Mouse (Mus musculus) kidney, embryonic 15.5 days (tissue): ENCODE measurements around the gene a. TPM values are rescaled to one million over a fixed set of nuclear protein-coding genes. Genes with fewer than 3 reads are reported as not detected.
"Not testable (repeated sequence)": the region's sequence is repeated elsewhere in the genome, so short reads cannot be mapped to it uniquely, and the experiment has no call there.

ENCODE experiments used
- ATAC-seq: fragments of 200-750 bp; cut with Nextera tagmentation; replicated peaks from 2 replicates; pipeline ENCODE4 v1.8.0; 2017; ENCODE audit warnings: moderate TSS enrichment; ENCODE audit not compliant: low FRiP score
- H3K27ac ChIP-seq: fragments of 300-500 bp; sonication (generic); 2 replicates; pipeline ENCODE4 v1.5.1; 2015; ENCODE audit warnings: mild to moderate bottlenecking, inconsistent platforms
- H3K27me3 ChIP-seq: fragments of 300-500 bp; sonication (generic); 2 replicates; pipeline ENCODE4 v1.6.1; 2015; ENCODE audit warnings: inconsistent platforms
- H3K36me3 ChIP-seq: fragments of 300-500 bp; sonication (generic); 2 replicates; pipeline ENCODE4 v1.6.1; 2015; ENCODE audit warnings: inconsistent platforms
- H3K4me1 ChIP-seq: fragments of 300-500 bp; sonication (generic); 2 replicates; pipeline ENCODE4 v1.6.1; 2015; ENCODE audit warnings: inconsistent platforms
- H3K4me2 ChIP-seq: fragments of 300-500 bp; sonication (generic); 2 replicates; pipeline ENCODE4 v1.6.1; 2015; ENCODE audit warnings: moderate library complexity, mild to moderate bottlenecking, inconsistent platforms
- H3K4me3 ChIP-seq: fragments of 300-500 bp; sonication (generic); replicated peaks from 2 replicates; pipeline ENCODE4 v1.5.1; 2015; ENCODE audit warnings: mild to moderate bottlenecking, inconsistent platforms
- H3K9ac ChIP-seq: fragments of 300-500 bp; sonication (generic); 2 replicates; pipeline ENCODE4 v1.6.1; 2015; ENCODE audit warnings: mild to moderate bottlenecking, inconsistent platforms
- H3K9me3 ChIP-seq: fragments of 300-500 bp; sonication (generic); replicated peaks from 2 replicates; pipeline ENCODE4 v1.6.1; 2016; ENCODE audit warnings: inconsistent platforms
- WGBS: fragments of 180-500 bp; shearing (Covaris S2); methylation state at CpG from one replicate; pipeline ENCODE4 v1.1.7; 2015; ENCODE audit warnings: mixed read lengths; 5-methylcytosine and 5-hydroxymethylcytosine counted together
- polyA plus RNA-seq: library from polyadenylated mRNA; unstranded; fragments of >200 nt; fragmentation: Nextera tagmentation; extraction: Ambion mirVana; gene quantifications from 2 replicates; pipeline ENCODE4 v1.2.1, GENCODE M21; 2015

The a gene
- polyA plus RNA-seq, 1 experiment from 2014 or later: 0.91 TPM

DNA sequence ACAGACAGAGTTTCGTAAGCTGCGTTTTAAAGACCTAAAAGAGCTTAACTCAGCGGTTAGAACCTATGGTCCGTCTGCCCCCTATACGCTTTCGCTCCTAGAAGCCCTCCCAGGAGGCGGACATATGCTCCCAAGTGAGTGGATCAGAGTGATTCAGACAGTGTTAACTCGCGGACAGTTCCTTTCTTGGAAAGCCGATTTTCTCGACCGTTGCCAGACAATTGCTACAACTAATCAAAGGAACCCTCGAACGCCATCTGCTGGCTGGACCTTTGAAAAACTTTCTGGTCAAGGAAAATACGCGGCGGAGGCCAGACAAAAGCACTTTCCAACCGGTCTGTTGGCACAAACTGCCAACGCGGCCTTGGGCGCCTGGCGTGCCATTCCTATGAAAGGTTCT is 228.5 kb downstream of the a start:
- Histone ChIP-seq H3K27me3 (peaks cover 10% of the 10 kb centered on the region; the same call in 1 of the 2 replicates), H3K4me1 (peaks cover 12% of the 10 kb centered on the region), H3K4me2 (peak overlapping the region; percentile 91), H3K9ac (peak overlapping the region; percentile 51), H3K9me3 (no peaks in the 10 kb centered on the region), H3K4me3 (peak overlapping the region; percentile 53), H3K27ac (peak overlapping the region; percentile 89), H3K36me3 (no peaks in the 10 kb centered on the region)
- peak; percentile 85 for ATAC-seq
- under 1% methylated on average over 22 of the region's 22 CpGs for WGBS

DNA sequence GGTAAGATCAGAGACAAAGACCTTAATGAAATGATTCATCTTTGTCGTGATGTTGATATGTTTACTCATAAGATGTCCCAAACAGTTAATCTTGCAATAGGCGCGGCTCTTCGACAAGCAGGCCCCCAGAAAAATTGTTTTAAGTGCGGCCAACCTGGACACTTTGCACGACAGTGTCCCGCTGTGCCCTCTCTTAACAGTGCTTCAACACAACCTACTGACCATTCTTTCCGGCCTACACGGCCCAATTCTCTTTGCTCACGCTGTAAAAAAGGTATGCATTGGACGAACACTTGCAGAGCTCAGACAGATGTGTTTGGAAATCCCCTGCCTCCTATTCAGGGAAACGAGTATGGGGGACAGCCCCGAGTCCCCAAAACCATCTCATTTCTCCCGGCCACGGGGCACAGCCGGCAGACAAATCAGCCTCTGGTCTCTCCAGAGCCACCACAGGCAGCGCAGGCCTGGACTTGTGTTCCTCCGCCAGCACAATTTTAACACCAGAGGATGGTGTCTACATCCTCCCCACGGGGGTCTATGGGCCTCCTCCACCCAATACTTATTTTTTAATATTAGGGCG is 229.1 kb downstream of the a start:
- H3K9ac ChIP-seq, H3K36me3 ChIP-seq: not testable (repeated sequence)
- peak overlapping the region; percentile 91 for H3K4me2 ChIP-seq

DNA sequence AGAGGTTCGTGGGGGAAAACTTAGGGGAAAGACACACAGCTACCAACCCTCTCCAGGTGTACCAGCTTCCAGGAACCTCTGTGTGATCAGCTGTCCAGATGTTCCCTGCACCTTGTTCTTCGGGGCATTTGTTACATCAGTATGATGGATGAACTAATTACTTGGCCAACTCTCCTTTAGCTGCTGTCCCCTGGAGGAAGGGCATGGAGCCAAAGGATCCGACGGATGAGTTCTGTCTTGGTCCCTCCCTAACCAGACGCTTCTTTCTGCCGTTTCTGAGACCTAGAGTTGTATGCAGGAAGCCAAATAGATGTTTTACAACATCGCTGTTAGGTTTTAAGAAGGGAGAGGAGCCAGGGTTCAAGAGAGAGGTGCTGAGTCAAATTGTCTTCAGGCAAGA is 239.6 kb downstream of the a start:
- H3K4me1 ChIP-seq: peaks cover 3% of the 10 kb centered on the region
- no peak overlapping the region for H3K4me3 ChIP-seq
- H3K4me2 ChIP-seq: no peak overlapping the region
- H3K9ac ChIP-seq: no peak overlapping the region
- no peaks in the 10 kb centered on the region for H3K9me3 ChIP-seq
- H3K27ac ChIP-seq: no peak overlapping the region
- no peaks in the 10 kb centered on the region for H3K36me3 ChIP-seq
- ATAC-seq: no peak
- no peaks in the 10 kb centered on the region for H3K27me3 ChIP-seq
- 57% methylated on average over 7 of the region's 7 CpGs for WGBS

More for the DNA sequence above, 229.1 kb downstream of the a start:
- ATAC-seq, H3K9me3 ChIP-seq, H3K4me3 ChIP-seq, H3K27ac ChIP-seq: not testable (repeated sequence)
- 31% methylated on average over 20 of the region's 20 CpGs for WGBS
- H3K4me1 ChIP-seq: peaks cover 12% of the 10 kb centered on the region
- H3K27me3 ChIP-seq: peaks cover 10% of the 10 kb centered on the region; the same call in 1 of the 2 replicates

DNA sequence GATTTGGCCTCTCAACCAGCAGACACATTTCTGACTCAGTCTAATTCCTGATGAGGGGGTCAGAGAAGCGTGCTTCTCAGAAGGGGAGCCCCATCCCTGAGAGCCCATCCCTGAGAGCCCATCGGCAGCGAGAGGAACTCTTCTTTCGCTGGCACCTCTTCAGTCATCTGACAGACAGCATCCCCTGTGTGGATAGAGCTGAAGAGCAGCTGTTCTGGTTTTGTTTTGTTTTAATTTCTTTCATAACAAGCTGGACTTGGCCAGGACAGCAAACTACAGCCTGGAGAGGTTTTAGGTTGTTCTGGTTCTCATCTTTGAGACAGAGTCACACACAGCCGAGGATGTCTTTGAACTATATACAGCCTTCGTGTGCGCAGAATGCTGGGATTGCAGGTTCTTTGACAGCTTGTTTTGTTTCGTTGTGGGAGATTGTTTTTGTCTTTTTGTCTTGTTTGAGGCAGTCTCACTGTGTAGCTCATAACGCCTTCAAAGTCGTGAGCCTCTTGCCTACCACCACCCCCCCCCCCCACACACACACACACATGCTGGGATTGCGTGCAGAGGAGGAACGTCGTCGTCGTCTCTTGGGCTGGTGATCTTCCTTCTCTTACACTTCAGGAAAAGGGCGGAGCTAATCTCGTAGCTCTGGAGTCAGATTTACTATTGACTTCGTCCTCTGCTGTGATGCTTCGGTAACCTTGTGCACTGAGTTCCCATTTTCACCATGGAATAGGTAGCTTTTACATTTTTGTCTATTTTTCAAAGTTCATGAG is 241.9 kb downstream of the a start:
- no peak for ATAC-seq
- Histone ChIP-seq H3K4me2 (no peak overlapping the region), H3K9me3 (no peaks in the 10 kb centered on the region), H3K9ac (no peak overlapping the region), H3K27ac (no peak overlapping the region), H3K36me3 (no peaks in the 10 kb centered on the region), H3K27me3 (no peaks in the 10 kb centered on the region), H3K4me3 (no peak overlapping the region), H3K4me1 (peaks cover 13% of the 10 kb centered on the region)
- WGBS: 42% methylated on average over 19 of the region's 19 CpGs

DNA sequence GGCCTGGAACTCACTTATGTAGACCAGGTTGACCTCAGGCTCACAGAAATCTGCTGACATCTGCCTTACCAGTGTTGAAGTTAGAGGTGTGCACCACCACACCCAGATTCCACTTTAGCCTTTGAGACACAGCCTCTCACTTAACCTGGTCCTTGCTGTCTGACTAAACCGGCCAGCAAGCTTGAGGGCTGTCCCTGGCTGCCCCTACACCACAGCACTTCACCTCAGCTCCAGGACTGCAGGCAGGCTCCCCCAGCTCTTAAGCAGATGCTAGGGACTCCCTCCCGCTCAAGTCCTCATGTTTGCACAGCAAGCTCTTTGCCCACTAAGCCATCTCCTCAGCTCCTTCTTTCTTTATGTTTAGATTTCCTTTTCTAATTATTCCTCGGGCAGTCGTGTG is 248.8 kb downstream of the a start:
- no peaks in the 10 kb centered on the region for H3K27me3 ChIP-seq
- no peaks in the 10 kb centered on the region for H3K9me3 ChIP-seq
- no peak overlapping the region for H3K4me2 ChIP-seq
- WGBS: 65% methylated on average over 4 of the region's 4 CpGs
- no peak overlapping the region for H3K9ac ChIP-seq
- H3K4me3 ChIP-seq: no peak overlapping the region
- H3K4me1 ChIP-seq: peaks cover 9% of the 10 kb centered on the region; the same call in 1 of the 2 replicates
- H3K27ac ChIP-seq: no peak overlapping the region
- ATAC-seq: no peak
- H3K36me3 ChIP-seq: no peaks in the 10 kb centered on the region

DNA sequence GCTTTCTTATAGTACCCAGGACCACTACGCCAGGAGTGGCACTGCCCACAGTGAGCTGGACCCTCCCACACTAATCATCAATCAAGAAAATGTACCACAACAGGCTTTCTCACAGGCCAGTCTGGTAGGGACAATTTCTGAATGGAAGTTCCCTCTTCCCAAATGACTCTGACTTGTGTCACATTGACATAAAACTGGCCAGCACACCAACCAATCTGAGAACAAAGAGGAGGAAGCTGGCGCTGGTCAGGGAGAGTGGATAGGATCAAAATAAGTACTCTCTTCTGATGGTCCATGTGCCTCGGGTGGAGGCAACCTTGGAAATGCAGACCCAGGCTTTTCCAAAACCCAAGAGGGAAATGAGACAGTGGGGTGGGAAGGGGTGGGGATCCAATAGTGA is 253.3 kb downstream of the a start:
- H3K9me3 ChIP-seq: no peaks in the 10 kb centered on the region
- H3K4me3 ChIP-seq: no peak overlapping the region
- no peaks in the 10 kb centered on the region for H3K4me1 ChIP-seq
- no peak overlapping the region for H3K4me2 ChIP-seq
- H3K36me3 ChIP-seq: no peaks in the 10 kb centered on the region
- H3K27me3 ChIP-seq: 0 out of 2 replicates have a peak, but pooled peaks cover 3% of the 10 kb centered on the region
- 67% methylated on average over 3 of the region's 3 CpGs for WGBS
- ATAC-seq: no peak
- no peak overlapping the region for H3K27ac ChIP-seq
- H3K9ac ChIP-seq: no peak overlapping the region

DNA sequence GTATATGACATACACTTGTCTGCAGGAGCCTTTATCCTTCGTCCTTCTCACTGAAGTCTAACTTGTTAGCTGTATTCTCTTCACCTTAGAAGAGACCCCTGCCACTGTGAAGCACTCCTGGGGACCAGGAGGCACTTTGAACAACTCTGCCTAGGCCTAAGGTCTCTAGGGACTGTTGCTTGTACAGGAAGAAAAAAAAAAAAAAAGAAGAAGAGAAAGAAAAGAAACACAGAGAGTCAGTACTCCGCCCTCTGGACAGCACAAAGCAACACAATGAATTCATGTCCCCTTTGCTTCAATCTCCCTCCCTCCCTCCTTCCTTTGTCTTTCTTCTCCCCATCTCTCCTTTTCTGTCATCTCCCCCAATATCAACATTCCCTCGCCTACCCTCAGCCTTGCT is 253.9 kb downstream of the a start:
- Histone ChIP-seq H3K9ac (no peak overlapping the region), H3K4me2 (no peak overlapping the region), H3K36me3 (no peaks in the 10 kb centered on the region), H3K27ac (no peak overlapping the region), H3K4me1 (peaks cover 2% of the 10 kb centered on the region), H3K9me3 (no peaks in the 10 kb centered on the region), H3K4me3 (no peak overlapping the region), H3K27me3 (0 out of 2 replicates have a peak, but pooled peaks cover 3% of the 10 kb centered on the region)
- no peak for ATAC-seq
- 78% methylated on average over 3 of the region's 3 CpGs for WGBS

DNA sequence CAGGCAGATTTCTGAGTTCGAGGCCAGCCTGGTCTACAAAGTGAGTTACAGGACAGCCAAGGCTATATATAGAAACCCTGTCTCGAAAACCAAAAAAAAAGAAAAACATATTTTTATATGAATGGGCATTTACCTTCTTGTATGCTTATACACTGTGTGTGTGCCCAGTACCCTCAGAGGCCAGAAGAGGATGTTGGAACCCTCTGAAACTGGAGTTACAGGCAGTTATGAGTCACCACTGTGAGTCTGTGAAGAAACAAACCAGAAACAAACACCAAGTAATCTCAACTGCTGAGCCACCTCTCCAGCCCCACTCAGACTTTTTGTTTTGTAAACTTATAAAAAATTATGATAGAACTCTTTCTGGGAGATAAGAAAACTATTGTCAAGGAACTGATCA is 255.6 kb downstream of the a start:
- H3K27ac ChIP-seq: no peak overlapping the region
- WGBS: 88% methylated on average over 2 of the region's 2 CpGs
- no peak overlapping the region for H3K4me3 ChIP-seq
- 0 out of 2 replicates have a peak, but pooled peaks cover 3% of the 10 kb centered on the region for H3K27me3 ChIP-seq
- H3K36me3 ChIP-seq: no peaks in the 10 kb centered on the region
- H3K4me1 ChIP-seq: peaks cover 14% of the 10 kb centered on the region
- no peaks in the 10 kb centered on the region for H3K9me3 ChIP-seq
- no peak overlapping the region for H3K4me2 ChIP-seq
- no peak for ATAC-seq
- H3K9ac ChIP-seq: no peak overlapping the region

DNA sequence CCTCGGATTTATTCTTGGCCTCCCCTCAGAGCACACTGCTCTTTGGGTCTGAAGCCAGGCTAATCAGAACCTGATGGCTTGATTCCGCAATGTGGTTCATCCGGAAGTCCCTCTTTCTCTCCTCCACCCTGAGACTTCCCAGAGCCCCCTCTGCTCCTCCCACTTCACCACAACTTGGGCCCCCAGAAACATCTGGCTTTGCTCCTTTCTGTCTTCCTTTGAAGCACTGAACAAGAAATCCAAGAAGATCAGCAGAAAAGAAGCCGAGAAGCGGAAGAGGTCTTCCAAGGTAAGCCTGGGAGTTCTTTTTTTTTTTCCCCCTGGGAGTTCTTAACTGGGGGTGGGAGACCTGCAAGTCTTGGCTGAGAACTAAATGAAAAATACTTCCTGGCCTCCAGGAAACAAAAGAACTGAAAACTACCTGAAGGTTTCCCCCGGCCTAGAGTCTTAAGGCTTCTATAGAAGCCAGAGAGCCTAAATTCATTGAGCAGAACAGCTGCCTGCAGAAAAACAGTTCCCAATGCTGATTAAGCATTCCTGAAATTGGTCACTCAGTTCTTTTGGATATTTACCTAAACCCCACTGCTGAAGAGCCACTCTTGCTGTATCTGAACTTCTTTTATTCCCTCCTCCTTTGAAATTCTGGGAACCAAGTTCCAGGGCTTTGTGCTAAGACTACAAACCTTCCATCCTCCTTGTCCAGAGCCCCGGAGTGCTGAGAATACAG is 256.4 kb downstream of the a start:
- H3K4me1 ChIP-seq: peaks cover 17% of the 10 kb centered on the region
- 0 out of 2 replicates have a peak, but pooled peaks cover 3% of the 10 kb centered on the region for H3K27me3 ChIP-seq
- H3K9me3 ChIP-seq: no peaks in the 10 kb centered on the region
- no peaks in the 10 kb centered on the region for H3K36me3 ChIP-seq
- no peak overlapping the region for H3K9ac ChIP-seq
- no peak overlapping the region for H3K4me2 ChIP-seq
- H3K4me3 ChIP-seq: no peak overlapping the region
- no peak overlapping the region for H3K27ac ChIP-seq
- WGBS: 64% methylated on average over 7 of the region's 7 CpGs
- no peak for ATAC-seq

DNA sequence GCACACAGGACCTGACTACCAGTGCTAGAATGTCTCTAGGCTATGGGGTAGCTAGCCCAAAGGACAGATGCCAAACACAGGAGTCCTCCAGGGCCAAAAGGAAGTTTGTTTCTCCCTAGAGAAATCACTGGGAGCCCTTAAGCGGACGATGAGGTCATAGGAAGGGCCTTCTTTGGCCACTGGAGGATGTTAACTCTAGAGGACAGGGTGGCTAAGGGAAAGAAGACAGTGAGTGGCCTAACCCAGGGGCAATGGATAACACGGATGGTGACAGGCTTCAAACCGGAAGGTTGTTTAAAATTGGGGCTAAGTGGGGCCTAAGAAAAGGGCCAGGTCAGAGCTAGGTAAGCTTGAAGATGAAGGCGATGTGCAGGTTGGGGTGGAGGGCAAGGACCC is 258.9 kb downstream of the a start:
- Histone ChIP-seq H3K9me3 (no peaks in the 10 kb centered on the region), H3K4me1 (peaks cover 17% of the 10 kb centered on the region), H3K9ac (peak overlapping the region; percentile 65), H3K4me2 (peak overlapping the region; percentile 94), H3K4me3 (peak overlapping the region; percentile 62), H3K27me3 (0 out of 2 replicates have a peak, but pooled peaks cover 3% of the 10 kb centered on the region), H3K36me3 (no peaks in the 10 kb centered on the region), H3K27ac (peak overlapping the region; percentile 82)
- WGBS: 27% methylated on average over 5 of the region's 5 CpGs
- no peak; the same call in 1 of the 2 replicates for ATAC-seq

DNA sequence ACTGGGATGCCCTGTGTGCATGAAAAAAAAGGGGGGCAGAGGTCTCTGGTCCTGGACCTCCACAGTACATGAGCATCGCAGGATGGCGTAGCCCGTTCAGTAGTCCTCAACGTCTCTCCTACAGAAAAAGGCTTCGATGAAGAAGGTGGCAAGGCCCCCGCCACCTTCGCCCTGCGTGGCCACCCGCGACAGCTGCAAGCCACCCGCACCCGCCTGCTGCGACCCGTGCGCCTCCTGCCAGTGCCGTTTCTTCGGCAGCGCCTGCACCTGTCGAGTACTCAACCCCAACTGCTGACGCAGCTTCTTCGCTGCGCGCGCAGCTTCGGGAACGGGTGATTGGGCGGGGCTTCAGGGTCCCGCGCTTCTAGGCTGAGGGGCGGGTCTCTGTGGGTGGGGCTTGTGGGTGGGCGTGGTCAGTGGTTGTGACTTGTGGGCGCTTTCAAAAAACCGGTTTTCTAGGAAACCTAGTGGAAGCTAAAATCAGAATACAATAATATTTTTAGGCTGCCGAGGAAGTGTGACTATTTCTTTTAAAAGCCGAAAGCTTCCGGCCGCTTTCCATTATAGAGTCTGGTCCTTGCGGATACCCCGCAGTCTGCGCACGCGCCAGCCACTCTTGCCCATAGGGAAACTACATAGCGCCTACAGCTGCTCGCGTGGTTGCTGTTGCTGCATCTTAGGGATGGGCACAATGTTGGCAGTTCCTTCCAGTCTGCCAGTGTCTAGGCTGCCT is 259.5 kb downstream of the a start:
- ATAC-seq: peak; percentile 95
- H3K27me3 ChIP-seq: 0 out of 2 replicates have a peak, but pooled peaks cover 3% of the 10 kb centered on the region

More for the DNA sequence above, 259.5 kb downstream of the a start:
- peak overlapping the region; percentile 94 for H3K4me2 ChIP-seq
- WGBS: under 1% methylated on average over 45 of the region's 45 CpGs
- peaks cover 17% of the 10 kb centered on the region for H3K4me1 ChIP-seq
- H3K4me3 ChIP-seq: peak overlapping the region; percentile 62
- H3K27ac ChIP-seq: peak overlapping the region; percentile 91
- no peaks in the 10 kb centered on the region for H3K36me3 ChIP-seq
- peak overlapping the region; percentile 65 for H3K9ac ChIP-seq
- no peaks in the 10 kb centered on the region for H3K9me3 ChIP-seq
